ENCODE assay signal across 11 mouse cellular contexts in the genomic region with DNA sequence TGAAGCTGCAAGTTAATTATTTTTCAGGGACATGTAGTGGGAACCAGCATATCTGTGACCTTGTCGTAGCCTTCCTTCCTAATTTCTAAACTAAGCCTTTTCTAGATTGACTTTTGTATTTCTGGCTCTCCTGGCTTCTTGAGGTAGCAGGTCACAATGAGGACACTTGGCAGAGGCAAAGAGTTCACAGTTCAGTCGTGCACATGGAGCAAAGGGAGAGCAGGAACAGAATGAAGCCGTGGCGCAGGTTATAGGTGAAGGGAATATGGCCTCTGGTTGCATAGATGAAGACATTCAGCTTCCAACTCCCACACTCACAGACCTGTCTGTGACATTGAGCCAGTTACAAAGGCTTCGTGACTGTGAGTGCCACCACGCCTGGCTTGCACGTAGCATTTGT. TPM values are rescaled to one million over a fixed set of nuclear protein-coding genes. Genes with fewer than 3 reads are reported as not detected.
"Had no signal": no experiment of that assay in that cellular context is flagged by ENCODE, and none has a peak within 500 bp of the region (broad histone marks: within the 10 kb centered on the region; RNA-seq: fewer than 3 reads in every experiment).

No protein-coding gene starts in this region.

- H3K36me3 ChIP-seq: limb, embryonic 15.5 days; midbrain, embryonic 12.5 days had no signal

- H3K27ac ChIP-seq: left cerebral cortex, adult 2 months; limb, embryonic 15.5 days; liver, embryonic 14.5 days; midbrain, embryonic 12.5 days had no signal

- ATAC-seq: intestine, embryonic 16.5 days had no signal

- H3K9me3 ChIP-seq: limb, embryonic 15.5 days; midbrain, embryonic 12.5 days had no signal

- H3K4me2 ChIP-seq: limb, embryonic 15.5 days; midbrain, embryonic 12.5 days had no signal

- DNase-seq: lung, adult 18-20 months; right cerebral cortex, adult 18-20 months; spleen, adult 18-20 months; thymus, adult 18-20 months; thymus, postnatal 14 days had no signal

- H3K27me3 ChIP-seq: limb, embryonic 15.5 days; midbrain, embryonic 12.5 days had no signal

- H3K4me1 ChIP-seq: limb, embryonic 15.5 days; midbrain, embryonic 12.5 days had no signal

- H3K4me3 ChIP-seq: left cerebral cortex, adult 2 months; limb, embryonic 15.5 days; midbrain, embryonic 12.5 days had no signal

- H3K9ac ChIP-seq: limb, embryonic 15.5 days; liver, embryonic 14.5 days; midbrain, embryonic 12.5 days had no signal

RNA-seq across cellular contexts. Expression of a gene that starts 36.9 kb away (rescaled TPM):
- total RNA-seq: megakaryocyte-erythroid progenitor cell, adult 5-6 weeks had no signal
